Mouse (Mus musculus) lung, adult 2 months (tissue): Measurements from ENCODE around the gene Nt5dc2.

ENCODE experiments used
- CTCF ChIP-seq: fragments of 200-500 bp; IDR thresholded peaks from 2 replicates; pipeline ENCODE4 v1.5.1; 2011; ENCODE audit warnings: mild to moderate bottlenecking, low read length, control low read depth; ENCODE audit not compliant: insufficient read depth
- POLR2A ChIP-seq: fragments of 200-500 bp; IDR thresholded peaks from 2 replicates; pipeline ENCODE4 v1.6.1; 2011; ENCODE audit warnings: low read depth, mild to moderate bottlenecking, control low read depth, low read length, borderline replicate concordance; ENCODE audit errors: extremely low read depth

DNA sequence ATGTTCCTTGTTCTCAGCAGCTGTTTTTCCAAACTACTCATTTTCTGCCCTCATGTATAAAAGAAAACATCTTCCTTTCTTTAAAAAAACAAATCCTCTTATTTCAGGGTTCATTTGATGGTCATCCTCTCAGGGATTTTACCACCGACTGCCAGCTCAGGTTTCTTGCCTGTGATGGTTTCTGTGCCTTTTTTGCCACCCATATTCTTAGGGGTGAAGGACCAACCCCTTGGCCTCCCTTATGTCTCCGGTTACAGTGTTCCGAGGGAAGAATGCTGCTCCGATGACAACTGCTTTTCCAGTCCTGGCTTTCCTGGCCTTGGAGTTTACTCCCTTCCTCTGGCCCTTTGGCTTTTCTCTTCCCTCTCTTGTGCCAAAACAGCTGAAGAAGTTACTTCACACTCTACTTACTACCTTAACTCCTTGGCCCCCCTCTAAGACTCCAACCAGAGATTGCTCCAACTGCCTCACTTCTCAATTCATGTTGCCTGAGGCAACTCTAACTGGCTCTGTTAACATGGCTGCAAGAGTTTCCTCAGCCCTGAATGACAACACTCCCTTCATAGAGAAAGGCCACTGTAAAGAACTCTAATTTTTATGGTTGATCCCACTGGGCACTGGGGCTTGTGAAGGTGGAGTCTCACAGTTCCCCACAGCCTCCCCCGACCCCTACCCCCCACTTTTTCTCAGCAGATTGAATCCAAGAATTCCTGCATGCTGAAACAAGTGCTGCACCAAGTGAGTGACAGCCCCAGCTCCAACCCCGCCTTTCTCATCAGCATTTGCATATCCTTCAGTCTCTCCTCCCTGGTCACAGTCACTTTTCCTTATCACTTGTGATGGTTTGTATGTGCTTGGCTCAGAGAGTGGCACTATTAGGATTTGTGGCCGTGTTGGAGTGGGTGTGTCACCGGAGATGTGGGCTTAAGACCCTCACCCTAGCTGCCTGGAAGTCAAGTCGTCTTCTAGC lies 5.5 kb upstream of the Nt5dc2 start:
- TF ChIP-seq CTCF: no peak
- TF ChIP-seq POLR2A: no peak
